Comparison of ENCODE assay signal across 8 mouse cellular contexts in the genomic region with DNA sequence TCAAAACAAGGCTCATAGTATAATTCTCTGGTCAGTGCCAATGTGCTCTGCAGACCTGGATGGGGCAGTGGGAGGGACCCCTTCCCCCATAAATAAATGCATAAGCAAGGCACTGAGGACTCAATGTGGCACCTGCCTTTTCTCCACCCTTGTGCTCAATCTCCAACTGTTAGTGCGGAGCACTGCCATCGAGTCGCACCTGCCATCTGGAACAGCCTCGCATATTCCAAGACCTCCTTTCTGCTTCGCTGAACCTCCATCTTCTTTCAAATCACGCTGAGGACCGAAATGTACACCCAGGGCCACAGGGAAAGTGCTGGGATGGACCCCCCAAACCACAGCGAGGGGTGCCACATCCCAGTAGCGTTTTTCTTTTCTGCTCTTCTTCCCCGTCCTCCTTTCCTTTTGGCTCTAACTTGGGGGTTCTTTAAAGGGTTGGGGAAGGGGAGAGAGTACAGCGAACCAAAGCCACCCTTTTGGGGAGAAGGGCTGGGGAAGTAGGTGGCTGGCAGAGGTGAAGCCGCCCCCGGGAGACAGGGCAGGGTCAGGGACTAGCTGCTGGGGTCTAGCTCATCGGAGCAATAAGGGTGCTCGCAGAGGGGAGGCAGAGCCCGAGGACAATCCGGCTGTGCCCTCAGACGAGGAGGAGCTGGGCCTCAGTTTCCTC. TPM values are rescaled to one million over a fixed set of nuclear protein-coding genes. Genes with fewer than 3 reads are reported as not detected.
DNase-seq lines count a peak whose midpoint lies in the region; ATAC-seq and TF ChIP-seq lines count a peak whose summit lies in the region.

No protein-coding gene starts in this region.

- peaks cover 4% of the 10 kb centered on the region for H3K27me3 ChIP-seq in spleen, adult 2 months (ENCODE audit: control insufficient read depth, insufficient read depth, low read length)
- H3K27me3 ChIP-seq in embryonic facial prominence, embryonic 12.5 days, result peaks cover 21% of the 10 kb centered on the region
- H3K27me3 ChIP-seq in limb, embryonic 12.5 days, result peaks cover 60% of the 10 kb centered on the region
- H3K27me3 ChIP-seq in stomach, embryonic 15.5 days (replicated peaks), result no peaks in the 10 kb centered on the region

- no peaks in the 10 kb centered on the region for H3K9me3 ChIP-seq in embryonic facial prominence, embryonic 12.5 days
- H3K9me3 ChIP-seq in limb, embryonic 12.5 days, result no peaks in the 10 kb centered on the region
- no peaks in the 10 kb centered on the region for H3K9me3 ChIP-seq in stomach, embryonic 15.5 days

- intact Hi-C loops in gastrocnemius, postnatal 36 days (cut with DNase I), result no loop called here

- peak overlapping the region; percentile 46 for H3K9ac ChIP-seq in embryonic facial prominence, embryonic 12.5 days
- H3K9ac ChIP-seq in limb, embryonic 12.5 days (replicated peaks), result peak overlapping the region; percentile 62
- peak overlapping the region; percentile 47; the same call in 1 of the 2 replicates for H3K9ac ChIP-seq in stomach, embryonic 15.5 days

- H3K4me2 ChIP-seq in embryonic facial prominence, embryonic 12.5 days (replicated peaks), result peak overlapping the region; percentile 99
- H3K4me2 ChIP-seq in limb, embryonic 12.5 days, result peak overlapping the region; percentile 100
- peak overlapping the region; percentile 95 for H3K4me2 ChIP-seq in stomach, embryonic 15.5 days

- no peak overlapping the region for H3K27ac ChIP-seq in spleen, adult 2 months (ENCODE audit: insufficient read depth, low read length)
- H3K27ac ChIP-seq in embryonic facial prominence, embryonic 12.5 days, result peak overlapping the region; percentile 23; the same call in 1 of the 2 replicates
- H3K27ac ChIP-seq in limb, embryonic 12.5 days, result no peak overlapping the region
- 0 out of 2 replicates have a peak overlapping the region, but pooled peaks have one; percentile 57 for H3K27ac ChIP-seq in stomach, embryonic 15.5 days

- TF ChIP-seq POLR2A in spleen, adult 2 months (IDR thresholded peaks at IDR 0.05; ENCODE audit: low read depth, low read length), result no peak

- 51% methylated on average over 18 of the region's 18 CpGs for WGBS in spleen, adult 2 months
- WGBS in embryonic facial prominence, embryonic 12.5 days, result 10% methylated on average over 18 of the region's 18 CpGs
- WGBS in limb, embryonic 12.5 days, result 12% methylated on average over 18 of the region's 18 CpGs
- 25% methylated on average over 18 of the region's 18 CpGs for WGBS in stomach, embryonic 15.5 days

- ATAC-seq in embryonic facial prominence, embryonic 12.5 days (ENCODE audit: insufficient number of reproducible peaks, insufficient read depth, low FRiP score, low TSS enrichment), result 0 out of 2 replicates have a peak, but pooled peaks have one; percentile 0
- ATAC-seq in limb, embryonic 12.5 days (ENCODE audit: insufficient number of reproducible peaks, insufficient read depth, low FRiP score, low TSS enrichment, low read depth), result no peak
- no peak for ATAC-seq in stomach, embryonic 15.5 days (ENCODE audit: insufficient read depth, low FRiP score, low read depth)
- no peak for ATAC-seq in monocyte, adult 5-6 weeks (replicated peaks; ENCODE audit: insufficient number of reproducible peaks, low FRiP score, low TSS enrichment, poor library complexity, severe bottlenecking)

- H3K4me1 ChIP-seq in spleen, adult 2 months (ENCODE audit: control insufficient read depth, insufficient read depth, insufficient read length), result peaks cover 23% of the 10 kb centered on the region
- H3K4me1 ChIP-seq in embryonic facial prominence, embryonic 12.5 days, result peaks cover 44% of the 10 kb centered on the region
- peaks cover 40% of the 10 kb centered on the region for H3K4me1 ChIP-seq in limb, embryonic 12.5 days (replicated peaks)
- H3K4me1 ChIP-seq in stomach, embryonic 15.5 days, result peaks cover 37% of the 10 kb centered on the region

- no peaks in the 10 kb centered on the region for H3K36me3 ChIP-seq in spleen, adult 2 months (ENCODE audit: control insufficient read depth, insufficient read depth, low read length)
- no peaks in the 10 kb centered on the region for H3K36me3 ChIP-seq in embryonic facial prominence, embryonic 12.5 days
- no peaks in the 10 kb centered on the region for H3K36me3 ChIP-seq in limb, embryonic 12.5 days
- no peaks in the 10 kb centered on the region for H3K36me3 ChIP-seq in stomach, embryonic 15.5 days

- DNase-seq in spleen, adult 2 months (ENCODE audit: low read depth in 1 of 2, low spot score in 2 of 2), result no peak
- no peak for DNase-seq in spleen, adult 12 weeks (ENCODE audit: low spot score)
- no peak for DNase-seq in gastrocnemius, postnatal 36 days
- DNase-seq in kidney, postnatal 25 days, result no peak

- no peak for TF ChIP-seq CTCF in spleen, adult 2 months (IDR thresholded peaks at IDR 0.05; ENCODE audit: extremely low read depth, insufficient read depth, insufficient read length, insufficient replicate concordance)

- H3K4me3 ChIP-seq in spleen, adult 2 months (ENCODE audit: extremely low read depth, insufficient read depth, insufficient read length), result peak overlapping the region; percentile 70; the same call in 1 of the 2 replicates
- H3K4me3 ChIP-seq in embryonic facial prominence, embryonic 12.5 days, result peak overlapping the region; percentile 48
- H3K4me3 ChIP-seq in limb, embryonic 12.5 days (replicated peaks), result peak overlapping the region; percentile 63
- H3K4me3 ChIP-seq in stomach, embryonic 15.5 days (replicated peaks), result peak overlapping the region; percentile 61

RNA-seq across cellular contexts. Expression of gene 4930404H24Rik, which starts 0.9 kb away (rescaled TPM):
- polyA plus RNA-seq in spleen, adult 2 months (2012; rRNA removed), result not detected in 2 replicates
- not detected in 2 replicates for polyA plus RNA-seq in embryonic facial prominence, embryonic 12.5 days (2016; fragmentation: Nextera tagmentation; extraction: Ambion mirVana)
- not detected in 2 replicates for polyA plus RNA-seq in limb, embryonic 12.5 days (2016; fragmentation: Nextera tagmentation; extraction: Ambion mirVana)
- polyA plus RNA-seq in stomach, embryonic 15.5 days (2015; fragmentation: Nextera tagmentation; extraction: Ambion mirVana), result not detected in 2 replicates
- total RNA-seq in gastrocnemius, postnatal 36 days (2021), result not detected
- total RNA-seq in monocyte, adult 5-6 weeks (2017), result not detected in 3 replicates

RNA-seq across cellular contexts. Expression of gene Nol4l, which starts 38.1 kb away (rescaled TPM):
- 2.5 TPM in 2 replicates for polyA plus RNA-seq in spleen, adult 2 months (2012; rRNA removed)
- 19.4 and 22.3 TPM in 2 replicates for polyA plus RNA-seq in embryonic facial prominence, embryonic 12.5 days (2016; fragmentation: Nextera tagmentation; extraction: Ambion mirVana)
- polyA plus RNA-seq in limb, embryonic 12.5 days (2016; fragmentation: Nextera tagmentation; extraction: Ambion mirVana), result 12.5 and 12.6 TPM in 2 replicates
- 14.3 and 16.4 TPM in 2 replicates for polyA plus RNA-seq in stomach, embryonic 15.5 days (2015; fragmentation: Nextera tagmentation; extraction: Ambion mirVana)
- 1 to 10 TPM in 1 of 2 experiments, under 1 TPM in 1; 0.94 to 1.0 TPM for total RNA-seq in gastrocnemius, postnatal 36 days (2021)
- 1.3 to 3.7 TPM (median 1.4 TPM) in 3 replicates for total RNA-seq in monocyte, adult 5-6 weeks (2017)

Comparison
In these comparisons a context has a peak if more than half of its experiments do, and no peak if none do; other contexts are left out.
1. H3K27ac ChIP-seq: peak in embryonic facial prominence, embryonic 12.5 days (single experiment) and stomach, embryonic 15.5 days (single experiment); none in spleen, adult 2 months (single experiment) and limb, embryonic 12.5 days (single experiment).
2. Peak in every context shown above with its lines, with median percentiles within 50 percentile points of each other: H3K4me3 ChIP-seq, H3K4me2 ChIP-seq and H3K9ac ChIP-seq.